Mouse (Mus musculus): ENCODE measurements around the gene Zfp719. TPM values are rescaled to one million over a fixed set of nuclear protein-coding genes. Genes with fewer than 3 reads are reported as not detected.

Zfp719 gene
- polyA plus RNA-seq, 1 experiment from 2014 or later = 15.1 TPM

DNA sequence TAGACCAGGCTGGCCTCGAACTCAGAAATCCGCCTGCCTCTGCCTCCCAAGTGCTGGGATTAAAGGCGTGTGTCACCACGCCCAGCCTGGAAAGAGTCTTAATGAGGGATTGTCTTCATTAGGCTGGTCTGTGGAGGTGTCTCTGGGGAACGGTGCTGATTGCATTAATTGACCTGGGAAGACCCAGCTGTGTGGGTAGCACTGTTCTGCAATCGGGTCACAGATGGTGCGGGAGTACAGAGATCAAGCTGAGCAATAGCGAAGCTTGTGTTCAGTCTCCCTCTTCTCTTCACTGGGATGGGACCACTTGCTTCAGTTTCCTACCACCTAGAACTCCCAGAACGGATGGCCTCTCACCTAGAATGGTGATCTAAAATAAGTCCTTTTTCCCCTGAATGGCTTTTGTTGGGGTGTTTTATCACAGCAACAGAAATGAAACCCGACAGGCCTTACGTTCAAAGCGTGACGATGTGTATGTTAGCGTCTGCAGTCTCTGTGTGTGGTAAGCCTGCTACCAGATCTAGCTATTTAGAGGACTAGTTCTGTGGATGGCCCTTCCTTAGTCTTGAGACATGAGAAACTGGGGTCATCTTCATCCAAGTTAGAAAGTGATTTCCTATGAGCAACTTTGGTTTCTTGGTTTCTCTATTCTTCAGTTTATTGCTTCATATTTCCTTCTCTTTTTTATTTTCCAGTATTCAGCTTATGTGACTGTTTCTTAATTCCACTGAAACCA, 34.6 kb downstream of the Zfp719 start:
- 86% methylated on average over 14 of the region's 14 CpGs for WGBS
- Histone ChIP-seq H3K36me3 (no peaks in the 10 kb centered on the region), H3K9ac (no peak overlapping the region), H3K27ac (no peak overlapping the region), H3K4me2 (replicated peaks) (no peak overlapping the region), H3K9me3 (no peaks in the 10 kb centered on the region), H3K4me3 (no peak overlapping the region), H3K27me3 (no peaks in the 10 kb centered on the region), H3K4me1 (no peaks in the 10 kb centered on the region)
- no peak for ATAC-seq (ENCODE audit: insufficient number of reproducible peaks, insufficient read depth, low FRiP score, low TSS enrichment)

DNA sequence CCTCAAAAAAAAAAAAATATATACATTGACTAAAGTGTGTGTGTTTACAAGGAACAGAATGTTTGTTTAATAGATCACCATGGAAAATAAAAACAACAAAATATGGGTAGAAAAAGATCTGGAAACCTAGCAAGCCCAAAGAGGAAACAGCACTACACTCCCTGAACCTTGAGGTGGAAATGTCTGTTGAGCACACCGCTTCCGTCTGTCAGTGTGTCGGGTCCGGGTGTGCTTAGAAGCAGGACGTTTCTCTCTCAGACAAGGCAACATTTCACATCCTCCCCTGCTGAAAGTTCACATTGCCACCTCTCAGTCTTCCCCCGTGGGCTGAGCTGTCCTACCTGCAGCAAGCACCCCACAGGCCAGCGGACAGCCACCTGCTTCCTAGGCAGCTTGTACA, 43.5 kb downstream of the Zfp719 start:
- Histone ChIP-seq H3K4me1 (no peaks in the 10 kb centered on the region), H3K4me3 (no peak overlapping the region), H3K9me3 (no peaks in the 10 kb centered on the region), H3K4me2 (replicated peaks) (no peak overlapping the region), H3K27ac (no peak overlapping the region), H3K36me3 (no peaks in the 10 kb centered on the region), H3K27me3 (no peaks in the 10 kb centered on the region), H3K9ac (no peak overlapping the region)
- no peak for ATAC-seq (ENCODE audit: insufficient number of reproducible peaks, insufficient read depth, low FRiP score, low TSS enrichment)
- 77% methylated on average over 7 of the region's 7 CpGs for WGBS

DNA sequence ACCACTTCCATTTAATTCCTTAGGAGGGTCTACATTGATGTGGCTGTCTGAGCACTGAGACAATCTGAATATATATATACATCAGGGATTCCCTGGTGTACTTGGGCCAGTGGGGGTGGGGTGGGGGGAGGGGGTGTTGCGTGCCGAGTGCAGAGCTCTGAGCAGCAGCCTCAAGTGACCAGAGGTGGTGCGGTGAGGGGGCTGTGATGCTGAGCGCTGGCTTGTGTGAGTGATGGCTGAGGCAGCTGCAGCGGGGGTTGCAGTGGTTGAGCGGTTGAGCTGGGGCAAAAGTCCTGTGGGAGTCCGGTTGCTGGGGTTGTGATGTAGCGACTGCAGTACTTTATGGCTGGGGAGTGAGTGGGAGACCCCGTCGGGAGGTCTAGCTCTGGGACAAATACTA, 44.4 kb downstream of the Zfp719 start:
- H3K4me1 ChIP-seq = no peaks in the 10 kb centered on the region
- no peaks in the 10 kb centered on the region for H3K9me3 ChIP-seq
- H3K27me3 ChIP-seq = no peaks in the 10 kb centered on the region
- WGBS = 12% methylated on average over 10 of the region's 10 CpGs
- no peak overlapping the region for H3K9ac ChIP-seq
- no peak overlapping the region for H3K4me3 ChIP-seq
- ATAC-seq (ENCODE audit: insufficient number of reproducible peaks, insufficient read depth, low FRiP score, low TSS enrichment) = no peak
- no peaks in the 10 kb centered on the region for H3K36me3 ChIP-seq
- no peak overlapping the region for H3K4me2 ChIP-seq (replicated peaks)
- H3K27ac ChIP-seq = no peak overlapping the region

DNA sequence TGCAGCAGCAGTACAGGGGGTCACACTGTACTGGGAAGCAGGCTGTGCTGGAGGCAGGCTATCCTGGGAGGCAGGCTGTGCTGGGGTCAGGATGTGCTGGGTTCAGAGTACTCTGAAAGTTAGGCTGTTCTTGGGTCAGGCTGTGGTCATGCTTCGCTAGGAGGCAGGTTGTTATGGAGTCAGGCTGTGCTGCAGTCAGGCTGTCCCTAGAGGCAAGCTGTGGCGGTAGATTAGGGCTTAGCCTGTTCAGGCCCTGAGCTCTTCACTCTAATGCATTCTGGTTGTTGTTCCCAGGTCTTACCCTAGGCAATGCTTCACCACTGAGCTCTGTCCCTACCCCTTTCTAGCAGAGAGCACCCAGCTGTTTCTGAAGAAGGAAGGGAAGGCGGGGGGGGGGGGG, 45.7 kb downstream of the Zfp719 start:
- Histone ChIP-seq H3K36me3 (no peaks in the 10 kb centered on the region), H3K4me3 (no peak overlapping the region), H3K27ac (no peak overlapping the region), H3K27me3 (no peaks in the 10 kb centered on the region), H3K9ac (no peak overlapping the region), H3K4me1 (no peaks in the 10 kb centered on the region), H3K9me3 (no peaks in the 10 kb centered on the region), H3K4me2 (replicated peaks) (no peak overlapping the region)
- no peak for ATAC-seq (ENCODE audit: insufficient number of reproducible peaks, insufficient read depth, low FRiP score, low TSS enrichment)
- 51% methylated on average over 3 of the region's 3 CpGs for WGBS

DNA sequence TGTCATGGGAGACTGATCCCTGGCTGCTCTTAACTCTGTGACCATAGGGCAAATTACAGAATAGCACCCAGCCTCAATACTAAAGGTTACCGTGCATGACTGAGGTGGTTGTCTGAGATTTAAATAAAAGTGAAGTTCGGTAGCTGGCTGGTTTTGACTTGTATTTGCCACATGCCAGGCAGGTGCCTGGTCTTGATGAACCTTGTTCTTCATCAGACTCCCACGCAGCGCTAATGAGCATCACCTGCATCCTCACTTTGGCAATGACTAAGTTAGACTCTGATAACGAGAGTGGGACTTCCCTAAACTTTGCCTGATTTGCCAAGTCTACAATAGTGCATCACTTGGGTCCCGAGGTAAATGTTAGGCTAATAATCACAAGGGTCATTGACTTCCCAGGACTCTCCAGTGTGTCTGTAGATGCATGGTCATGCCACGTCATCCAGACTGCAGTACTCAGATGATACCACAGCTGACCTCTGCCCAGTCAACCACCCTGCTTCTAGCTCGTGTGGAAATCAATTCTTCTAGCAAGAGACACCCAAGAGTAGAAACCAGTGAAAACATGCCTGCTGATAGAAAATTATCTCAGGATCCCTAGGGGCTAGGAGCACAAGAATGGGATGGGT, 46.5 kb downstream of the Zfp719 start:
- 84% methylated on average over 8 of the region's 8 CpGs for WGBS
- Histone ChIP-seq H3K36me3 (no peaks in the 10 kb centered on the region), H3K9me3 (no peaks in the 10 kb centered on the region), H3K4me2 (replicated peaks) (no peak overlapping the region), H3K9ac (no peak overlapping the region), H3K27me3 (no peaks in the 10 kb centered on the region), H3K4me3 (no peak overlapping the region), H3K27ac (no peak overlapping the region), H3K4me1 (no peaks in the 10 kb centered on the region)
- no peak for ATAC-seq (ENCODE audit: insufficient number of reproducible peaks, insufficient read depth, low FRiP score, low TSS enrichment)

DNA sequence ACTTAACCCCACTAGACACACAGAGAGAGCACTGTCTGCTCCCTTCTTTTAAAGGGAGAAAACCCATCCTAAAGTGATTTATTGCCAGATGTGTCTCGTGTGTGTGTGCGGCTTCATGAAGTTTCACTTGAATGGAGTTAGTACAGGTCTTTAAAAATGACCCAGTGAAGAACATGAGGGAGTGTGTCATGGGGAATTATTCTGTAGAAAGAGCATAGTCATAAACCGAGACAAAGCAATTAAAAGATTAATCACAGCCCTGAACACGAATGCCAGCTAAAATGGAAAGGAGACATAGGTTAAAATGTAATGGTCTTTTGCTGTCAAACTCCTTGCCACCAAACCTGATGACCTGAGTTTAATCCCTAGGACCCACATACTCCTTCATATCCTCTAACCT, 54.5 kb downstream of the Zfp719 start:
- Histone ChIP-seq H3K4me3 (no peak overlapping the region), H3K4me1 (no peaks in the 10 kb centered on the region), H3K27ac (no peak overlapping the region), H3K9ac (no peak overlapping the region), H3K27me3 (no peaks in the 10 kb centered on the region), H3K9me3 (no peaks in the 10 kb centered on the region), H3K36me3 (no peaks in the 10 kb centered on the region), H3K4me2 (replicated peaks) (no peak overlapping the region)
- ATAC-seq (ENCODE audit: insufficient number of reproducible peaks, insufficient read depth, low FRiP score, low TSS enrichment) = no peak
- WGBS = 74% methylated on average over 4 of the region's 4 CpGs

DNA sequence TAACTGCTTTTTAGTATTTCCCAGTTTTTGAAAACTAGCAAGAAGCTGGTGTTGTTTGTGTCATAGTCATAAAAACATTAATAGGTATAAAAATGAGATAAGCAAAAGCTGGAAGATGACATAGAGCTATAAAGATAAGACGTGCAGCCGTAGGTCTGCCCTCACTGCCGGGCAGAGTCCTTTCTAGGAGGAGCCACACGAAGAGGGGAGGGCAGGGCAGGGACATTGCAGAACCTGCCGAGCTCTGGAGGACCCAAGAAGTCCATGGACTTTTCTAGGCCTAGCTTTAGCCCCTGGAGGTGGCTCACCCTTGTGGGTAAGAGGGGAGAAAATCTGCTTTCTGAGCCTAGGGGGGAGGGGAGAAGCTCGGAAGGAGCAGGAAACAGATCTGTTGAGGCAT, 55.1 kb downstream of the Zfp719 start, which contains the start of gene Ceacam18:
Gene Ceacam18, plus strand, starts transcription at position 208 of the 400 bp plus-strand sequence.
- no peak within 1 kb of the TSS for H3K4me3 ChIP-seq
- H3K27me3 ChIP-seq = no peaks in the 10 kb centered on the region
- no peak within 1 kb of the TSS for H3K27ac ChIP-seq
- no peak within 1 kb of the TSS for H3K9ac ChIP-seq
- ATAC-seq (ENCODE audit: insufficient number of reproducible peaks, insufficient read depth, low FRiP score, low TSS enrichment) = no peak
- H3K9me3 ChIP-seq = no peaks in the 10 kb centered on the region
- WGBS = 73% methylated on average over 6 of the region's 6 CpGs
- H3K4me1 ChIP-seq = no peaks in the 10 kb centered on the region
- H3K36me3 ChIP-seq = no peaks in the 10 kb centered on the region
- no peak within 1 kb of the TSS for H3K4me2 ChIP-seq (replicated peaks)

DNA sequence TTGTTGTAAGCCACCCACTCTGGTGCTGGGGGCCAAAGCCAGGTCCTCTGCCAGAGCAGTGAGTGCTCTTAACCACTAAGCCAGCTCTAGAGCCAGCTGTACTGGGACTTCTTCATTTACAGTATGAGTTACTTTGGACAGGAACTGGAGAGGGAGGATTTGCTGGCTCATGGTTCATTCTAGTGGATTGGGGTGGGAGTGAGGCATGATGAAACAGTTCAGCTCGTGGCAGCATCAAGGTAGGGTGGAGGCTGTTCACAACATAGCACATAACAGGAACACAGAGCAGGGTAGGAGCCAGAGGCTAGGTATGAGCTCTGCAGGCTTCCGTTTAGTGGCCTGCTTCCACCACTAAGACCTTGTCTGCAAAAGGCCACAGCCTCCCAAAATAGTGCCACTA, 56.8 kb downstream of the Zfp719 start:
- WGBS = 61% methylated on average over 2 of the region's 2 CpGs
- no peaks in the 10 kb centered on the region for H3K4me1 ChIP-seq
- no peak overlapping the region for H3K4me3 ChIP-seq
- no peak overlapping the region for H3K27ac ChIP-seq
- H3K36me3 ChIP-seq = no peaks in the 10 kb centered on the region
- no peak overlapping the region for H3K9ac ChIP-seq
- no peak for ATAC-seq (ENCODE audit: insufficient number of reproducible peaks, insufficient read depth, low FRiP score, low TSS enrichment)
- H3K4me2 ChIP-seq (replicated peaks) = no peak overlapping the region
- H3K9me3 ChIP-seq = no peaks in the 10 kb centered on the region
- no peaks in the 10 kb centered on the region for H3K27me3 ChIP-seq

DNA sequence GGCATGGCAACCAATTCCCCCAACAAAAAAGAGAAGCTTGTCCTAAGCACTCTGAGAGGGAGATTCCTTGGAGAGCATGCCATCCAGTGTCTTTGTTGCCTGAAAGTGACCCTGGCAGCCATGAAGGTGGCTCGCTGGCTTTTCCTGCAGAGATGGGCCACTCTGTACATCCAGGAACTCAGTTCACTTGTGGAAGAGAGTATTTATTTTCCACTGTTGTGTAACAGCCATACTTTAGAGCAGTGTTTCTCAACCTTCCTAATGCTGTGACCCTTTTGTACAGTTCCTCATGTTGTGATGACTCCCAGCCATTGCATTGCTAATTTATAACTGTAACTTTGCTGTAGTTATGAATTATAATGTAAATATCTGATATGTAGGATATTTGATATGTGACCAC, 57.7 kb downstream of the Zfp719 start:
- H3K27me3 ChIP-seq = no peaks in the 10 kb centered on the region
- H3K4me2 ChIP-seq (replicated peaks) = no peak overlapping the region
- no peaks in the 10 kb centered on the region for H3K9me3 ChIP-seq
- no peak overlapping the region for H3K27ac ChIP-seq
- ATAC-seq (ENCODE audit: insufficient number of reproducible peaks, insufficient read depth, low FRiP score, low TSS enrichment) = no peak
- no peaks in the 10 kb centered on the region for H3K36me3 ChIP-seq
- no peaks in the 10 kb centered on the region for H3K4me1 ChIP-seq
- H3K9ac ChIP-seq = no peak overlapping the region
- H3K4me3 ChIP-seq = no peak overlapping the region
- 85% methylated on average over 1 of the region's 1 CpGs for WGBS

DNA sequence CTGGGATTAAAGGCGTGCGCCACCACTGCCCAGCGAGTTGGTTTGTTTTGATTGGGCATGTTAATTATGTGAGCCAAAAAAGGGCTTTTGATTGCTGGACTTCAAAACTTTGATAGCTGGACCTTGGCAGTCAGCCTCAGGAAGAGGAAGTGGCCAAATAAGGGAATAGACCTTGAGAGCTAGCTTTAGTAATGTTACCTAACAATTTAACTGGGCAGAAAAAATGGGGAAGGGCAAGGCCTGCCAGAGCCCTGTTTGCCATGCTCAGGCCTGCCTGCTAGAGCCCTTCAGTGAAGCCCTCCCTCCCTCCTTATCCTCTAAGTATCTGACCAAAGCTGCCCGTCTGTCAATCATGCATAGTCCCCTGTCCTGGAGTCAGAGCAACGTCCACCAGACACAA, 63.2 kb downstream of the Zfp719 start:
- no peaks in the 10 kb centered on the region for H3K9me3 ChIP-seq
- 79% methylated on average over 5 of the region's 5 CpGs for WGBS
- no peak overlapping the region for H3K9ac ChIP-seq
- H3K4me3 ChIP-seq = no peak overlapping the region
- H3K36me3 ChIP-seq = no peaks in the 10 kb centered on the region
- no peaks in the 10 kb centered on the region for H3K4me1 ChIP-seq
- no peaks in the 10 kb centered on the region for H3K27me3 ChIP-seq
- no peak overlapping the region for H3K4me2 ChIP-seq (replicated peaks)
- ATAC-seq (ENCODE audit: insufficient number of reproducible peaks, insufficient read depth, low FRiP score, low TSS enrichment) = no peak
- no peak overlapping the region for H3K27ac ChIP-seq
